Mouse (Mus musculus) spleen, postnatal 10 days (tissue): ENCODE data around the gene Mmp24.
"Not testable (repeated sequence)": the region's sequence is repeated elsewhere in the genome, so short reads cannot be mapped to it uniquely, and the experiment has no call there.

Experiments used
- DNase-seq, 2 experiments: peaks; one replicate each; pipeline ENCODE4 v3.0.0; 2021 to 2022; ENCODE audit warnings: low spot score in 2 of 2

Mmp24 gene

GRCm38 (mm10) chr2:155774927-155775684 is at the start of gene Mmp24:
Gene Mmp24, plus strand, starts transcription at chr2:155775342.
- DNase-seq, result no peak

GRCm38 (mm10) chr2:155726302-155726701 is 48.8 kb upstream of the Mmp24 start:
- DNase-seq, result no peak

GRCm38 (mm10) chr2:155727764-155728395 is 47.3 kb upstream of the Mmp24 start:
- no peak for DNase-seq

- DNase-seq, result no peak
These were observed 46.4 kb upstream of the Mmp24 start for GRCm38 (mm10) chr2:155728742-155729141.

GRCm38 (mm10) chr2:155729158-155729645 is 45.9 kb upstream of the Mmp24 start, which contains the start of gene Edem2:
Gene Edem2, minus strand, starts transcription at chr2:155729475.
- DNase-seq, result peak; percentile 76 to 93

- no peak for DNase-seq
These were observed 40.1 kb upstream of the Mmp24 start for GRCm38 (mm10) chr2:155735080-155735479.

- DNase-seq, result not testable (repeated sequence)
These were observed 39.4 kb upstream of the Mmp24 start, which contains the start of gene Gm17581 for GRCm38 (mm10) chr2:155735766-155736165. Gene Gm17581, minus strand, starts transcription at chr2:155735866.

- DNase-seq, result no peak
These were observed 38.2 kb upstream of the Mmp24 start for GRCm38 (mm10) chr2:155736936-155737335.

- no peak for DNase-seq
These were observed 37.3 kb upstream of the Mmp24 start for GRCm38 (mm10) chr2:155737803-155738202.

GRCm38 (mm10) chr2:155742211-155742610 is 32.9 kb upstream of the Mmp24 start:
- no peak for DNase-seq

GRCm38 (mm10) chr2:155742931-155743337 is 32.2 kb upstream of the Mmp24 start:
- DNase-seq, result peak in 1 of 2 experiments; percentile 28

- no peak for DNase-seq
These were observed 31.8 kb upstream of the Mmp24 start for GRCm38 (mm10) chr2:155743351-155743750.

GRCm38 (mm10) chr2:155745487-155745886 is 29.7 kb upstream of the Mmp24 start:
- DNase-seq, result no peak

- no peak for DNase-seq
These were observed 25.7 kb upstream of the Mmp24 start for GRCm38 (mm10) chr2:155749394-155749793.

- DNase-seq, result no peak
These were observed 23.9 kb upstream of the Mmp24 start, which contains the start of gene Procr for GRCm38 (mm10) chr2:155751014-155751786. Gene Procr, plus strand, starts transcription at chr2:155751117.

- peak in 1 of 2 experiments; percentile 77 for DNase-seq
These were observed 19.4 kb upstream of the Mmp24 start for GRCm38 (mm10) chr2:155755746-155756145.

GRCm38 (mm10) chr2:155756855-155757566 is 18.1 kb upstream of the Mmp24 start:
- no peak for DNase-seq

GRCm38 (mm10) chr2:155764679-155765418 is 10.3 kb upstream of the Mmp24 start:
- DNase-seq, result peak; percentile 47 to 83

GRCm38 (mm10) chr2:155773664-155774063 is 1.5 kb upstream of the Mmp24 start:
- DNase-seq, result no peak

- no peak for DNase-seq
These were observed 748 bp upstream of the Mmp24 start for GRCm38 (mm10) chr2:155774261-155774926.
